Mouse (Mus musculus) cortical plate, adult 2 months (tissue): ENCODE results near the gene Mcur1.

Experiments
- CTCF ChIP-seq: fragments of 200-500 bp; IDR thresholded peaks from 2 replicates; pipeline ENCODE4 v1.5.1; 2011; ENCODE audit warnings: mild to moderate bottlenecking, control low read depth, low read length; ENCODE audit not compliant: insufficient read depth; ENCODE audit errors: extremely low read depth
- POLR2A ChIP-seq: fragments of 200-500 bp; IDR thresholded peaks from 2 replicates; pipeline ENCODE4 v1.6.1; 2011; ENCODE audit warnings: mild to moderate bottlenecking, low read length, control low read depth; ENCODE audit not compliant: insufficient read depth; ENCODE audit errors: extremely low read depth

GRCm38 (mm10) chr13:43600967-43601366 is 41.0 kb upstream of the Mcur1 start:
- no peak for TF ChIP-seq CTCF
- TF ChIP-seq POLR2A: no peak
